Mouse (Mus musculus): ENCODE measurements at regions not wholly inside any gene's neighbourhood (a gene's known extent, or its start where the extent isn't known, plus 50 kb on each side); places are given as distances from the start of the nearest gene placed in this dataset.

GRCm38 (mm10) chr6:95769808-95770207 lies 51.2 kb upstream of the Suclg2 start:
- DNase-seq: no peak

DNA sequence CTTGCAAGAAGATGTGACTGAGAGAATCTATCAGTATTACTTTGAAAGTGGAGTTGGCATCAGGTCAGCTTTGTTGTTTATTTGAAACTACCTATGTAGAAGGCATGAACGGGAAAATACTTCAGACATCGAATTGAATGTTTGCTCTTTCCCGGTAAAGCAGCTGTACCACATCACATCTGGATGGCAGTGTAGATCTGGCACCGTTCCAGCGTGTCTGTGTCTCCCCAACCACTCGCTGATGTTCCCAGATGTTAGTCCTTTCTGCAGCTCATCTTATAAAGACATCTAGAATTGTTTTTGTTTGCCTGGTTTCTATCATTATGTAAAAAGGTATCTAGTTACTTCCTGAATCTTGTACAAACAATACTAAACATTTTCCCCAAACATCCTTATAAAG lies 83.1 kb upstream of the Suclg2 start:
- no peak for DNase-seq

- DNase-seq: no peak
Measured at GRCm38 (mm10) chr6:95841502-95841901, 122.9 kb upstream of the Suclg2 start.

- DNase-seq: no peak
Measured at GRCm38 (mm10) chr6:95846536-95846935, 127.9 kb upstream of the Suclg2 start.

- no peak for DNase-seq
Measured at GRCm38 (mm10) chr6:95875463-95875862, 156.9 kb upstream of the Suclg2 start.

DNA sequence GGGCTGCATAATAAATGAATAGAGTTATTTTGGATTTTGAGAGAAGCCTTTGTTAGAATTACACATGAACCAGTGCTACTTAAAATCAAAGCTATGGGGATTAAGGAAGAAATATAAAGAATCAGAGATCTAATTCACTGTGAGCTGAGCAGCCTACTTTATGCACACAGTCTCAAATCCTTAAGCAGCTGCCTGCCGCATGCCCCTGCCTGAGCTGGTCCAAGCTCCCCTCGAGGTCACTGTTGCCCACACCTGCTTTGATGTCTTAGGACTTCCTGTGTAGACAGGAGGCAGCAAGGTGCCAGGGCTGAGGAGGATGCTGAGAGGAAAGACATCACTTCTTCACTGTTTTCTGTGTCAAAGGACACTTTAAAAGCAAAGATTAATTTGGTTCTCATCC lies 157.7 kb upstream of the Suclg2 start:
- DNase-seq: no peak

DNA sequence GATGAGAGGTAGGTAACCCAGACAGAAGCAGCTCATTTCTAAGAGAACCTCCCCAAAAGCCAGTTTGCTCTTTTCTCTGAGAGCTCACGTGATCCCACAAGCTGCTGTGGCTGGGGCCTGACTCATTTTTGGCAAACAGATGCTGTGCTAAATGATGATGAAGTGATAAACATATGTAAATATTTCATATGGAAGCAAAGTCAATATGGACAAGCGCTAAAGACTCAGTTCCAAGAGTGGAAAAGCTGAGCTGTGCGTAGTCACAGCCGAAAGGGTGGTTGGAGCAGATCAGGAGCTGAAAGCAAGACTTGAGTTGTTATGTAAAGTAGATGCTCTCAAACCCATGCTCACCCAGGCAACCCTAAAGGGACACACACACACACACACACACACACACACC lies 168.0 kb upstream of the Suclg2 start:
- DNase-seq: no peak

DNA sequence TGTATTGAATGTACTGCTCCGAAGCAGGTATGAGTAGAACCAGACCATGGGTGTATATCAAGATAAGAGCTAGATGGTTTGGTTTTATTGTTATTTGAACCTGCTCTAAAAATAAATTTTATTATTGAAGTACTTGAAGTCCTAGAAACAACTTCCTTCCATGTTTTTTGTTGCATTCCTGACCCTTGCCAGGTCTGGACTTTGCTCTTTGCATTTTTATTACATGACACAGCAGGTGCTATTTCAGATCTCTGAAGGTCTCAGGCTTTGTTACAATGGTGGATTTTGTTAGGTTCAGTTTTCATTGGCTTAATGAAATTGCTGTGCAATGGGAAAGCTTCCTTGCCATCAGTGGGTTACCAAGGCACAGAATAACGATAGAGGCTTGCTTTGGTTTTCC lies 184.0 kb upstream of the Suclg2 start:
- DNase-seq: no peak

- no peak for DNase-seq
Measured at GRCm38 (mm10) chr6:95904085-95904633, 185.6 kb upstream of the Suclg2 start.

GRCm38 (mm10) chr6:95905057-95905456 lies 186.5 kb upstream of the Suclg2 start:
- no peak for DNase-seq

GRCm38 (mm10) chr6:95921737-95922136 lies 191.2 kb upstream of the Fam19a1 start:
- no peak for DNase-seq

GRCm38 (mm10) chr6:95934561-95934960 lies 178.4 kb upstream of the Fam19a1 start:
- DNase-seq: no peak

- no peak for DNase-seq
Measured at GRCm38 (mm10) chr6:95936504-95936903, 176.4 kb upstream of the Fam19a1 start.

- DNase-seq: no peak
Measured at GRCm38 (mm10) chr6:95939052-95939451, 173.9 kb upstream of the Fam19a1 start.

- DNase-seq: no peak
Measured at GRCm38 (mm10) chr6:95960745-95961144, 152.2 kb upstream of the Fam19a1 start.

GRCm38 (mm10) chr6:95966231-95966630 lies 146.7 kb upstream of the Fam19a1 start:
- DNase-seq: no peak

DNA sequence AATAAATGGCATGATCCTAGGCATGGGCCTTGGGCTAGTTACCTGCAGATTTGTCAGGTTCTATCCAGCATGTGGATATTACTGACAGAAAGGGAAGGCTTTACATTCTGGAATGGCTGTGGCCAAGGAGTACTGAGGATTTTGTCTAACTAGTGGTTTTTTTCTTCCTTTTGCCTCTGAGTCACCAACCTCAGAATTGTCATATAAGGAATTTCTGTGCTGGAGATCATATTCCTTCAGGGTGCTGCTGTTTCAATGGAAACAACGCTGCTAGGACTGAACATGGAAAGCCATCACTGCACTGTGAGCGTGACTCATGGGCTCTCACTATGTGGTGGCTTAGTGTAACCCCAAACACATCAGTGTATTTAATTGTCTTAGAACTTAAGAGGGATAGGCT lies 137.0 kb upstream of the Fam19a1 start:
- no peak for DNase-seq

GRCm38 (mm10) chr6:95997037-95997436 lies 115.9 kb upstream of the Fam19a1 start:
- no peak for DNase-seq

DNA sequence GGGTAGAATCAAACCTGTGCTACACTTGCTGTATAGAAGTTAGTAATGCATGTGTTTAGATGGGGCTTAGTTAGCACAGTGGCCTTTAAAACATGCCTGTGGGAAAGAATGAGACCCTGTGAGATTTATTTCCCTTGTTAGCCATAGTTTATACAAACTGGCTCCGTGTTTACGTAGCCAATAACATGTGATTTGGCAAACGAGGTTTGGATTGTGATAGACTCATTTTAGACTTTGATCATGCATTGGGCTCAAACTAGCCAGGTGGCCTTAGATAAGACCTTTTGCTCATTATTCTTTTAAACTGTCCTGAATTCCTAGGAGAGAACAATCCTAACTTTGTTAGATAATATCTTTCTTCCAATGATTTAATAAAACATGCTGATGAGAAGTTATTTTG lies 115.2 kb upstream of the Fam19a1 start:
- no peak for DNase-seq

GRCm38 (mm10) chr6:95999441-95999840 lies 113.5 kb upstream of the Fam19a1 start:
- no peak for DNase-seq

GRCm38 (mm10) chr6:96000011-96000476 lies 112.9 kb upstream of the Fam19a1 start:
- no peak for DNase-seq

DNA sequence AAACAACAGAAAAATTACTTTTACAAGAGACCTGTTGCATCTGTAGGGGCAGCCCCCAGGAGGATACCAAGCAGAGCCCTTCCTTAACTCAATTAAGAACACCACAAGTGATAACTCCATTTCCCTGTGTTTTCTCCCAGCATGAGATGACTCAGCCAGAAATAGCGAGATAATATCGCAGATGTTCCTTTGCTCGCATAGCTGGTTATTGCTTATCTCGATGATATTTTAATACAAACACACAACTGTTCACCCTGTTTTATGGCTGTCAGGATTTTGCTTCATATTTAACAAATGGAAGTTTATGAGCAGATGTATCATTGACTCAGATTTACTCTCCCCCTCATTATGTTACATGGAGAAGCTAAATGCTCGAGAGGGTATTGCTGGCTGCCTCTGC lies 101.7 kb upstream of the Fam19a1 start:
- no peak for DNase-seq

GRCm38 (mm10) chr6:96028022-96028704 lies 84.8 kb upstream of the Fam19a1 start:
- peak in 1 of 2 experiments; percentile 1 for DNase-seq

DNA sequence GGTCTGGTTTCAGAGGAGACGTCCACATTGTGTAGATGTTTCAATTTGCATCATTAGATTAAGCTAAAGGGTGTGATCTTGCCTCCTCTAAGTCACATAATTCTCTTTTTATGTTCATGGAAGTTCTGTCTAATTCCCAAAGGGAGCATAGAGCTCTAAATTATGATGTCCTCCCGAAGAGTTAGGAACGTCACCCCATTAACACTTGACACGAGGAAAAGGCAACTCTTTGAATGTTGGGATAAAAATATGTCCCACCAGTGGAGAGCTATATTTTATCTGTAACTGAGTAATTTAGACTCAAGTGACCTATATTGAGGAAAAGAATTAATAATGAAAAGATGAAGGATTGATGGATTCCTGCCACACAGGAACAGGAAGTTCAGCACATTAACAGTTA lies 69.2 kb upstream of the Fam19a1 start:
- DNase-seq: no peak

DNA sequence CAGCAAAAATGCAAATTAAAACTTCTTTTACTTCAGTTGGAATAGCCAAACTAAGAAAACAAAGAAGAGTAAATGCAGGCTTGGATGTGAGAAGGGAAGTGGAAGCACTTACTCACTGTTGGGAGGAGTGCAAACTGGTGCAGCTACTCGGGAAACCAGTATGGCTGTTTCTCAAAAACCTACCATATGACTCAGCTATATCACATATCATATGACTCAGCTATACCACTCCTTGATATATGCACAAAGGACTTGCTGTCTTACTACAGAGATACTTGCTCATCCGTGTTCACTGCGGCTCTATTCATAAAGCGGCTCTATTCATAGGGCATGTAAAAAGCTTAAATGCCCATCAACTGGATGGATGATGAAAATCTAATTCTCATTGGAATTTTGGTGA lies 59.5 kb upstream of the Fam19a1 start:
- DNase-seq: no peak
